Mouse (Mus musculus): ENCODE results near the gene Kcnb1.
A peak's percentile ranks its signal among the peaks of the same experiment; 100 is the strongest.

Gene Kcnb1

DNA sequence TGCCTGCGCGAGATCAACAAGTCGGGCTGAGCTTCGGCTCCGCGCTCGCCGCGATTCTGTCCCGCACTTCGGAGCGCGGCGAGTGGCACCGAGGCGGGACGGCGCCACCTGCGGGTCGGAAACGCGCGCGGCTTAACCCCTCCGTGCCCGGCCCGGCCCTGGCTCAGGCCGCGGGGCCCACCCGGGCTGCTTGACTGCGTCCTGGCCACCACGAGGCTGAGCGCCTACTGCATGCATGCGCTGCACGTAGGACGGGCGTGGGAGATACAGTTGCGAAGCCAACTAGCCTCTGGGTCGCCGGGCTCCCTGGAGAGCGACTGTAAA, at the start of gene Kcnb1:
Gene Kcnb1, minus strand, starts transcription at position 80 of the 324 bp plus-strand sequence.
- peak; percentile 79 for DNase-seq (ENCODE audit: low spot score)

DNA sequence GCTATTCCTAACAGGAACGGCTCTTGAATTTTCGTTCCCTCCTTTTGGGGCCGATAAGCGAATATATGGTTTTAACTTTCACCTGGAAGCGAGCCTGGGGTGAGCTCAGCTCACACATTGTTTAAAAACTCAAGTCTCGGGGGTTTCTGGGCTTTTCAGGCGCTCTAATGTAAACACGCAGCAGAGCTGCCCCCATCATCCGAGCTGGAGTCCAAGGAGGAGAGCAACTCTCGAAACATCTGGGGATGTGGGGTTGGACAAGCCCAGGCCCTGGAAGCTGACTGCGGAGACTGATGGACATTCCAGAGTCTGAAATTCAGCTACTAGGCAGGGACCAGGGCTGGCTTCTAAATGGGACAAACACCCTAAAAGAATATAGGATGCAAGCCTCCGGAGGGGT, 49.3 kb upstream of the Kcnb1 start:
- peak; percentile 61 for DNase-seq (ENCODE audit: low spot score)

DNA sequence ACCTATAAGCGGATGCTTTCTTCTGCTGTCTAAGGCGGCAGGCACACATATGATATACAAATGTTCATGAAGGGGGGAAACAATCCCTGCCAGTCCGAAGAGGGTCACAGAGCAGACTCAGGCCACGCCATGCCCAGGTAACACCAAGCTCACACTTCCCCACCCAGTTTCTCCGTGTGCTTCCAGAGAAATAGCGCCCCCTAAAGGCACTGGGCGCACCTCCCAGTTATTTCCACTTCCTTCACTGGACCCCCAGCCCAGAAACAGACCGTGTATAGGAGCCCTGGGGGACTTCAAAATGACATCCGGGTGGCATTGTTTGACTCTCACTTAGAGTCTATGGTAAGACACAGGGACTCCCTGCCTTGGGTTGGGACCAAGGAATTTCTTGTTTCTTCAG, 47.3 kb upstream of the Kcnb1 start:
- DNase-seq (ENCODE audit: low spot score): no peak

DNA sequence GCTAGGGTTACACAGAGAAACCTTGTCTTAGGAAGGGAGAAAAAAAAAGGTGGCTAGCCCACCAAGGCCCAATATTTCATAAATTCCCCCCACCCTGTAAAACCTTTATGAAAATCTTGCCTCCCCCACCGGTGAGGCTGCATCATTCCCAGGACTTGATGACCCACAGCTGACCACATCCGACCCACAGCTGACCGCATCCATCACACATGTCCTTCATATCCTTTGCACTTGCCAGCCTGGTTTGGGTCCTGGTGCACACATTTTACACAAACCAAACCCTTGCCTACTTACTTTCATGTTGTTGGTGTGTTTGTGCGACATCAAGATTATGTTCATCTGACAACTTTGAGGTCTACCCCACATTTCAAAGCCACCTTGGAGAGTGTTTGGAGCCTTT, 46.2 kb upstream of the Kcnb1 start:
- no peak for DNase-seq (ENCODE audit: low spot score)

DNA sequence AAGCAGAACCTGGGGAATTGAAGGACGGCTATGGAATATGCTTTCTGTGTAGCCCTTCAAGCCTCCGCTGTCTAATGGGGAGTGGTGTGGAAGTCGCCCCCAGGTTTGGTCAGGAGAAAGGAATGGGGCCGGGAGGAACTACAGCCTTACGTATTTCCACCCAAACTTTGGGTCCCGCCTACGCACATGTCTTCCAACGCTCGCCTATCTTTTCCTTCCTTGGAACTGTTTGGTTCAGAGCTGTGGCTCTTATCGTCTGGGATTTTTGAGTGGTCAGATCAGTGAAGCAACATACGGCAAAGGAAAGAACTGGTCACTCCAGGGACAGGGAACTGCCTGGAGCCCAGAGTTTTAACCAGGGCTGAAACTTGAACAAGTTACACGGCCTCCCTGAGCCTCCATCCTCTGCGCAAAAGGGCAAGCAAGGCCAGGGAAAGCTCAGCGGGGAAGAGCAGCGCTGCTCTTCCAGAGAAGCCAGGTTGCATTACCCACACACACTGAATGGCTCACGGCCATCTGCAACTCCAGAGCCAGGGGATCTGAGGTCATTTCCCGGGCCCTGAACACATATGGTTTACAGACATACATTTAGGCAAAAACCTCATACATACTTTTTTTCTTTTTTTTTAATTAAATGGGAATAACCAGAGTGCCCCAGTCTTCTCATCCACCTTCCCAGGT, 45.5 kb upstream of the Kcnb1 start:
- no peak for DNase-seq (ENCODE audit: low spot score)

DNA sequence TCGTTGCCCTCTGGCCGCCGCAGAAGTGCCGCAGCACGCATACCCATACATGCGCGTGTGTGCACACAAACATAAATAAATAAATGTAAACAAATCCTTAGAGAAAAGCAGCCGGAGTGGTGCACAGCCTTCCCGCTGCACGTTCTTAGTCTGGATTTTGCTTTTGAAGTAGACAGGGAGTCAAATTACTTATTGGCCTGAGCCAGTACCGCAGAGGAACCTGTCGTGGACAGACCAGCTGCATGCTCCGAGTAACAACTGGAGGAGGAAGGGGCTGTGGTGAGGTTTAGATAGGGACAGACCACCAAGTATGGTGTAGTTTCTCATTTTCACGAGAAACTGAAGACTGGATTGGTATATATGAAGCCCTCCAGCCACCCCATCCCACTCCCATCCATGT, 43.8 kb upstream of the Kcnb1 start:
- DNase-seq (ENCODE audit: low spot score): peak; percentile 53

DNA sequence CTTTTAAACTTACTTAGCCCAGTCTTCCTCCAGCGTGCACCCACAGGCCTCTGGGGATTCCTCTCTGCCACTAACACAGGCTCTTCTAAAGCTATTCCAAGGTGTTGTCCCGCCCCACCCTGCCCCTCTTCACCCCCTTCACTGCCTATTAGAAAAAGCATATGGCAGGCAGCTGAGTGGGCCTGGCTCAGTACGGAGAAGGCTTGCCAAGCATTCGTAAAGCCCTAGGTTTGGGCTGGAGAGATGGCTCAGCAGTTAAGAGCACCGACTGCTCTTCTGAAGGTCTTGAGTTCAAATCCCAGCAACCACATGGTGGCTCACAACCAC, 43.0 kb upstream of the Kcnb1 start:
- no peak for DNase-seq (ENCODE audit: low spot score)

DNA sequence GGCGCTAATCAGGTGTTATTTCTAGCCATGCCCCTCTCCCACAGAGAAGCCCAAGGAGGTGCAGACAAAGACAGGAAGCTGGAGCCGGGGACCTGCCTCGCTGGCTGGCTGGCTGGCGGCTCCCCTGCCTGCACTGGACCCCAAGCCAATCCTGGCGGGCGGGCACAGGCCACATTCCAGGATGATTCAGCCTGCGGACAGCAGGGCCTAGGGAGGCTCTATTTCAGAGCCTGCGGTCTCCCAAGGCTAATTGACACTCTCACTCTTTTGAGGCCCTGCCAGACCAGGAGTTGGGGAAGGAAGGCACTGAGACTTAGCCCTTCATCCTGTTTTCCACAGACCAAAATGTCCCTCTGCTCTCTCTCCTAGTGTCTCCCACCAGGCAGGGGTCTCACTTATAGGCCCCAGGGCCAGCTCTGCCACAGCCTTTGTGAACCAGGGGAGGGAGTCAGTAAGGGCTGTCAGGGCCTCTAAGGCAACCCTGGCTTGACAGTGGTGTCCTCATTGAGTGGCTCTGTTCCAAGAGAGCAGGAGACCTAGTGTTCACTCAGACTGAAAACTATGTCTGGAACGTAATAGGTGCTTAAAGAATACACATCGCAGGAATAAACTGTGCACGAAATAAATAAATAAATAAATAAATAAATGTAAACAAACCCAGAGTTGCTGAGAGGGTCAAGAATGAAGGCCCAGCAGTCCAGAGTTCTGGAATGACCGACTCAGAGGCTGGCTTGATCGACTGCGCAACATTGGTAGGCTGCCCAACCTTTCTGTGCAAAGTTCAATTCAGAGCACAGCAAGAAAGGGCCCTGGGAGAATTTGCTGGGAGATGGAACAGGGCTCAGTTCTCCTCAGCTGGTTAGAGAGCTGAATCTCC, 42.4 kb upstream of the Kcnb1 start:
- DNase-seq (ENCODE audit: low spot score): peak; percentile 52

DNA sequence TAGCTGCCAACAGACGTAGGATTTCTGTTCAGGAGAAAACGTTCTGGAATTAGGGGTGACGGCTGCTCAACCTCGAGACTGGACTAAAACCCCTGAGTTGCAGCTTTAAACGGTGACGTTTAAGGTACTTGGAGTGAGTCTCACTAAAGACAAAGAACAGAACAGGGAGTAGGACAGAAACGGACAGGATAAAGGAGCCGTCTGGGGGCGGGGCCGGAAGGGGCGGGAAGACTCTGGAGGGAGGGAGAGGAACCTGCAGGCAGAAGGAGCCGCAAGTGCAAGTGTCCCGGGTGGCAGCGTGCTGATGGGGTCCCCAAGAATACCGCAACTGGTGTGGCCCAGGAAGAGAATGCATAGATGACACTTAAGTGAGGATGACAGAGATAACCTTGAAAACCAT, 40.6 kb upstream of the Kcnb1 start:
- DNase-seq (ENCODE audit: low spot score): peak; percentile 39

DNA sequence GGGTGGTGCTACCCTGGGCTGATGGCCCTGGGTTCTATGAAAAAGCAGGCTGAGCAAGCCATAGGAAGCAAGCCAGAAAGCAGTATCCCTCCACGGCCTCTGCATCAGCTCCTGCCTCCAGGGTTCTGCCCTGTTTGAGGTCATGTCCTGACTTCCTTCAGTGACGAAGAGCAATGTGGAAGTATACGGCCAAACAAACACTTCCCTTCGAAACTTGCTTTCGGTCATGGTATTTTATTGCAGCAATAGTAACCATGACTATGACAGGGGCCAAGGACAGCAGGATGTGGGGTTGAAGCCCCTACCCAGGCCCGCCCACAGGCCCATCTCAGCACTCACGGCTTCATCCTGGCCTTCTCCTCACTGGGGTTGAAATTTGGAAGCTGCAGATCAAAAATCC, 35.0 kb upstream of the Kcnb1 start:
- no peak for DNase-seq (ENCODE audit: low spot score)

DNA sequence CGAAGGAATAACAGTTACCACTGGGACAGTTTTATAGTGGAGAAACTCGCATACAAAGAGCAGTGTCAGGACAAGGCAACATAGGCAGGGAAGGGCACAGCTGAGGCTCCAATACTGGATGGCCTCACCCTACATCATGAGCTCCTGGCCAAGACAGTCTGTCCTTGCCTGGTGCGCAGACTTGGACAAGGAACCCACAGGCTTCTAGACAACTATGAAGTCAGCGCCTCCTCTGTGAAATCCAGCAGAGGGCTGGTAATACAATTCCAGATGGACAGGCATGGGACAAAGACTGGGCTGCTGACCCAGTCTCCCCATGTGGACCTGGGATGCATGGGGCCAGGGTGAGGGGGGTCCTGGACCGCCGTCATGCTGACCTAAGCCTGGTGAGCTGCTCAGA, 34.2 kb upstream of the Kcnb1 start:
- DNase-seq (ENCODE audit: low spot score): no peak

DNA sequence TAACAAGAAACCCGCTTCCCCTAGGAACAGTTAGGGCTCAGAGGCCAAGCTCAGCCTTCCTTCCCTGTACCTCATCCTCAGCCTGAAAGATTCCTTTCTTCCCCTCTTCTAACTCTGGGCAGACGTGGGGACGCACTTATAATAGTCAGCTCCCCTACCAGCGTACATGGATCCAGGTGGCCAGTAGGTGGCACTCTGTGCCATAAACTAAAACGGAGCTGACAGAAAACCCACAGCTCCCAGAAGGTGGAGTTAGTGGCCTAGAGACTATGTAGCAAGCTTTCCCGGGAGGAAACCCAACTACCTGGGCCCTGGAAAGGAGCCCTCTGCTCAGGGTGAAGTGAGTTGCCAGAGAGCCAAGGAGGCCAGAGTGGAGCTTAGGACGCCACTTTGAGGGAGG, 32.2 kb upstream of the Kcnb1 start:
- DNase-seq (ENCODE audit: low spot score): peak; percentile 81

DNA sequence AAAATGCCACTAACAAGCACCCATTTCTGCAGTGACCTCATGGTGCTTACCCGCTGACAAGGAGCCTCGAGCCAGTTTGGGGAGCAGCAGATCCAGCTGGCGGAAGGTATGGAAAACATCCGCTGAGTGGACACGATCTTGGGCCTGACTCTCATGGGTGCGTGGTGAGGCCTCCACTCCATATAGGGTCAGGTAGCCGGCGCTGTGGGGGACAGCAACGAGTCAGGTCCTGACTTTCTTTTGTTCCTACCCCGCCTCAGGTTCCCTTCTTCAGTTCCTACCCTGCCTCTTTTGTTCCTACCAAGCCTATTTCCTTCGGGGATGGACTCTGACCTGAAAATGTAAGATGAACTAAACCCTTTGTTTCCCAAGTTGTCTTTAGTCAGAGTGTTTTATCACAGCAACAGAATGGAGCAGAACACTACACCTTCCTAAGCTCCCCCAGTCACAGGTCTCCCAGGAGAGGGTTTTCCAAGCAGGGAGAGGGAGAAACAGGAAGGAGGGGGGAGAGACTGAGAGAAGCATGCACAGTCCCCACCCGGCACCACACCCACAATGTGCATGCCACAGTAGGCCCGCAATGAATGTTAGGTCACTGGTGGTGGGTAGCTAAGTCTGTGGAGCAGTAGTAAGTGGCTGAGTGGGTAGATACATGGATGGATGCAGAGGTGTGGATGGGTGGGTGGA, 31.3 kb upstream of the Kcnb1 start:
- DNase-seq (ENCODE audit: low spot score): no peak

DNA sequence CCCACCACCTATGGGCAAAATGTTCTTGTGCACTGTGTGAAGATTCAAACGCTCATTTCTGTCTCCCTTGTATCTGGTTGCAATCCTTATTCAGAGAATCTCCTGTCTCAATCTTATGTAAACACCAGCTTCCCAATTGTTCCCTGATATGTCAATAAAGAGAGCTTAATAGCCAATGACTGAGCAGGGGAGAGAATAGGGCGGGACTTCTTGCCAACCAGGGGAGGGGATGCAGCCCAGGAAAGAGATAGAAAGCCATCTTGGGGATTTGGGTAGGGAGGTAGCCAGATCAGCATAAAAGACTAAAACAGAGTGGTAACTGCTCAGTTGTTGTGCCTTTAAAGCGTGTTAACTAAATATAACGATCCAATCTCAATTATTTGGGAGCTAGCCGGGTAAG, 30.8 kb upstream of the Kcnb1 start:
- no peak for DNase-seq (ENCODE audit: low spot score)

DNA sequence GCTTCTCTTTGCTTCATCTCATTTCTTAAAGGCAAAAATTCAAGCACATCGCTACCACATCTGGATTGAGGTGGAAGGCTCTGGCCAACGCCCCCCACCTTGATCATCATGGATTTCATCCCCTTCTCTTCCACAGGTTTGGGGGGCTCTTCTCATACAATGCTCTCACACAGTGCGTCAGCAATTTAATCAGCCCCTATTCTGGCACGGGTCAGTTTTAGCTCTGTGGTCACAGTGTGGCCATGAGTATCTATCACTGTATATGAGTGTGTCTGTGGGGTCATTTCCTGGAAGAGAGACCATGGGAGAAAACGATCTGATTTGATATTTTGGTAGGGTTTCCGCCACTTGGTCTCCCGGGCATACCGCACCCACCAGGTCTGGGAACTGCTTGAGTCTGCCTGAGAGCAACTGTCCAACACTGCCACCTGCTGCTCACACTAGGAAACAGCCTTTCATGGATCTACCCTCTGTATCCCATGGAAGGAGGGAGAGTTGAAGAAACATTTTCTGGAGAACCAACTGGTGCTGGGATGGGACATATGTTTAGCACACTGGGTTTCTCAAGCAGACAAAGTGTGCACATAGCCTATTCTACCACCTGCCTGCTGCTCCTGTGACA, 29.3 kb upstream of the Kcnb1 start:
- DNase-seq (ENCODE audit: low spot score): peak; percentile 93

DNA sequence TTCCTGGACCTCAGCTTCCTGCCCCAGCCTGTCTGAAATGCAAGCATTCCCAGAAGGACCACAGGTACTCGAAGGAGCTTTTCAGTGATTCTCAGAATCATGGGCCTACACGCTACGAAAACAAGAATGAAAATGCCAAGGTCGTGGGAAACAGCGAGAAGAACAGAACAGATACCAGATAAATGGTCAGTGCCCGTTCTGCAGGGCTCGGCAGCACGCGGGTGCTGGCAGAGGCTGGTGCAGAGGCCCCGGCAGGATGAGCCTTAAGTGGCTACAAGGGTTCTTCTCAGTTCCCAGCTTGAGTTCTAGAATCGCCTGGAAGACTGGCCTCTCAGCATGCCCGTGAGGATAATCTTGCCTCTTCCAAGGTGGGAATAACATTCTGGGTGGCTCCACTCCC, 23.7 kb upstream of the Kcnb1 start:
- no peak for DNase-seq (ENCODE audit: low spot score)

DNA sequence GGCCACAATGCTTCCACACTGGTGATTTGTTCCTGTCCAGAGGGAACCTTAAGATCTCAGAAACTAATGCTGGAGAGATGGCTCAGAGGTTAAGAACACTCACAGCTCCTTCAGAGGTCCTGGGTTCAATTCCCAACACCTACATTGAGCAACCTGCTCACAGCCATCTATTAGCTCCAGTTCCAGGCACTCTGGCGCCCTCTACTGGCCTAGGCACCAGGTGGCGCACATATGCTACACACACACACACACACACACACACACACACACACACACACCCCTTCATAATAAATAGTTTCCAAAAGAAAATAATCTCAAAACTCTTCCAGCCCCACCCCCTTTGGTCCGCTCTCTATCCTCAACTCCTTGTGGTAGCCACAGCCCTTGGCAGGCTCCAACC, 23.1 kb upstream of the Kcnb1 start:
- DNase-seq (ENCODE audit: low spot score): peak; percentile 21

DNA sequence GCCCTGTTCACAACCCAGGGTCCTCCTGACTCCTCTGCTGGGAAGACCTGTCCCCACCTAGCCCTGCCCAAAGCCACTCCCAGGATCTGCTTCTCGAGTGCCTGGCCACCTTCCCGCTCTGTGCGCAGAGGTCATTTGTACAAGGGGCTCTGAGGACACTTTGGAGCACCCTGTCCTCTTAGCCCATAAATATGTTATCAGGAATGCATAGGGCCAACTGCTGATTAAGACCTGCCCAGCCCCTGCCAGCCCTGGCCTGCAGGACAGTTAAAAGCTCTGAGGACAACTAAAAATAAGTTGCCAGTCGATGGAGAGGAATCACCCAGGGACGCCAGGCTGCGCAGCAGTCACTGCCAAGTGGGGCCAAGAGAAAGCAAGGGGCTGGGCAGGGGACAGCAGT, 22.6 kb upstream of the Kcnb1 start:
- DNase-seq (ENCODE audit: low spot score): no peak

DNA sequence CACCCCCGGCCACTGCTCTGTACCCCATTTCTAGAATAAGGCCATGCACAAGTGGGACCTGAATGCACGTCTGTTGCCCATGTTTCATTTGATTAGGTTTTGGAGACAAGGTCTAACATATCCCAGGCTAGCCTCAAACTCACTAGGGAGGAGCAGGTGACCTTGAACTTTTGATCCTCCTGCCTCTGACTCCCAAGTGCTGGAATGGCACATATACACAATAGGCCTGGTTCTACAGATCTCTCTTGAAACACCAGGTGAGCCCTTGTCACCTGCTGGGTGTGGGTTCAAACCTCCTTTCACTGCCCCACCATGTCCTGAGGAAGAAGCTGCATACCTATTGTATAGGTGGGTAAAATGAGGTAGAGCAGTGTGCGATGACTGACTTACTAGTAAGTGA, 22.1 kb upstream of the Kcnb1 start:
- DNase-seq (ENCODE audit: low spot score): no peak

DNA sequence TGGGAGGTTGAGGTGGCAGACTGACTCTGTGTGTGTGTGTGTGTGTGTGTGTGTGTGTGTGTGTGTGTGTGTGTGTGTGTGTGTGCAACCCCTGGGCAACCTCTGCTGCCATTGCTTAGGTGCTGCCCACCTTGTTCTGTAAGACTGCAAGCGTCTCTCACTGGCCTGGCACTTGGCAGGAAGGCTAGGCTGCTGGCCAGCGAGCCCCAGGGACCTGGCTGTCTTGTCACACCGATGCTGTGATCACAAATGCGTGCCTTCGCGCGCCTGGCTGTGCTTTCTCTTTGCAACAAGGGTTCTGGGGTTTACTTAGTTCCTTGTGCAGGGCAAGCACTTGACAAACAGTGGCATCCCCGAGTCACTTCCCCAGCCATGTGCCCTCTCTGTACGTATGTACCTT, 19.9 kb upstream of the Kcnb1 start:
- DNase-seq (ENCODE audit: low spot score): no peak

DNA sequence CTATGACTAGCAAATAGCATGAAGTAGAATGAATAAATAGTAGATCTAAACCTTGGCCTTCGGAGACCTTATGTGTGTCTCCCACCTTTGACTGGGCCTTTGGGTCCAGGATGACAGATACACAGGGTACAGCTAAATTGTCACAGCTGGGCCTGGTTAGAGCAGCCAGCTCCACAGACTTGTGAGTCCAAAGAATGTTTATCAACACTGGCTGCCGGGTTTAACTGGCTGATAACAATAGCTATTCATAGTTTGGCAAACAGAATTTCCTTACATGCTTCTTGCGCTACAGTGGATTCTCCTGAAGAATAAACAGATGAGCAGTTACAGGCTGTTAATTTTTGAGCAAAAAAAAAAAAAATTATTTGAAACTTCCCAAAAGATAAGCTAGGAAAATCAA, 19.0 kb upstream of the Kcnb1 start:
- no peak for DNase-seq (ENCODE audit: low spot score)

DNA sequence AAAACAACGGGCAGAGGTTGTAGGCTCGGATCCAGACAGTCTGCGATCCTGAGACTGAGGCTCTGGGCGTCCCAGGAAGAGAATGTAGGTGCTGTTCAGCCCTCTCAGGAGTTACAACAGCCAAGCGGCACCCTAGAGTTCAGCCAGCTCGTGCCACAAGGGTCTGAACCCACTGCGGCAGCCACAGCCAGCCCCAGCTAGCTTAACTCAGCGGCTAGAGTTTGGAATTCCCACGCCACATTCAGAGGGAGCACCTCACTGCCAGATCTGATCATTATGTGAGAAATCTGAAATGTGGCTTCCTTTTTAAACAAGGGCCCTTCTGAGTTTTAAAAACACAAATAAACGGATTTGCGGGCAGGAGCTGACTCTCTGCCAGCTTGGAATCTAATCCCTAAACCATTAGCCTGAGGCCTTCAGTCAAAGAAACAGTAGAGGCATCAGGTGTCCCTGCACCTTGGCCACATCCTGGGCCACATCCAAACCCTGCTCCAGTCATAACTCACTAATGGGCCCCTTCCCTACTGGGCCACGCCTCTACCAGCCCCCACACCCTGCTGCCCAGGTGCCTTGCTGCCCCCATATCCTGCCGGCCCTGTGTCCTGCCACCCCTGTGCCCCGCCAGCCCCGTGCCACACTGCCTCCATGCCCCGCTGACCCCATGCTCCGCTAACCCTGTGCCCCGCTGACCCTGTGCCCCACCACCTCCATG, 16.1 kb upstream of the Kcnb1 start:
- no peak for DNase-seq (ENCODE audit: low spot score)
